Mouse (Mus musculus): ENCODE data around the gene Dlgap3.

GRCm38 (mm10) chr4:127215103-127215502, 46.1 kb downstream of the Dlgap3 start:
- no peak for TF ChIP-seq POLR2A (IDR thresholded peaks at IDR 0.05; ENCODE audit: borderline replicate concordance, extremely low read depth, low read depth, low read length)
- TF ChIP-seq CTCF (IDR thresholded peaks at IDR 0.05; ENCODE audit: insufficient read depth, low read length) = no peak

All from lung, adult 2 months (tissue).